Mouse (Mus musculus) small intestine, adult 2 months (tissue): ENCODE measurements around the gene Tcf7l1.

Experiments used
- CTCF ChIP-seq: fragments of 200-500 bp; IDR thresholded peaks from 2 replicates; pipeline ENCODE4 v1.5.1; 2012; ENCODE audit warnings: low read depth, mild to moderate bottlenecking, control low read depth, inconsistent platforms, low read length, moderate library complexity, mixed read lengths; ENCODE audit not compliant: insufficient replicate concordance, insufficient read length; ENCODE audit errors: extremely low read depth
- POLR2A ChIP-seq: fragments of 200-500 bp; IDR thresholded peaks from 2 replicates; pipeline ENCODE4 v1.6.1; 2012; ENCODE audit warnings: low read depth, mild to moderate bottlenecking, control low read depth, inconsistent platforms, low read length, moderate library complexity

DNA sequence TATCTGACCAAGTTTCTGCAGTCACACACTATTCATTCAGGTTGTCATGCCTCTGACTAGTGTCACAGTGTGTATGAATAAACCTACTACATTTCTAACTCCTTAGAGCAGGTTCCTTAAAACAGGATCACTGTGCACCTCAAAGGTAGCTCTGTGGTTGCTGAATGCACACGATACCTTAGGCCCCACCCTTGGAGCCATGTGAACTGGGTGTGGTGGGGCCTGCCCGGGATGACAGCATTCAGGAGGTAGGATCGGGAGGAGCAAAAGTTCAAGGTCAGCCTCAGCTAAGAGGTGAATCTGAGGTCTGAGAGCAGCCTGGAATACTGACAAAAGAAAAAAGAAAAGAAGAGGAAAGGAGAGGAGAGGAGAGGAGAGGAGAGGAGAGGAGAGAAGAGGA is 19.3 kb upstream of the Tcf7l1 start:
- no peak for TF ChIP-seq POLR2A
- TF ChIP-seq CTCF = no peak
